Mouse (Mus musculus): ENCODE data around the gene Tef. TPM values are rescaled to one million over a fixed set of nuclear protein-coding genes. Genes with fewer than 3 reads are reported as not detected.
A peak's percentile ranks its signal among the peaks of the same experiment; 100 is the strongest.

Gene Tef
- total RNA-seq, 1 experiment from 2014 or later = 60.3 TPM

DNA sequence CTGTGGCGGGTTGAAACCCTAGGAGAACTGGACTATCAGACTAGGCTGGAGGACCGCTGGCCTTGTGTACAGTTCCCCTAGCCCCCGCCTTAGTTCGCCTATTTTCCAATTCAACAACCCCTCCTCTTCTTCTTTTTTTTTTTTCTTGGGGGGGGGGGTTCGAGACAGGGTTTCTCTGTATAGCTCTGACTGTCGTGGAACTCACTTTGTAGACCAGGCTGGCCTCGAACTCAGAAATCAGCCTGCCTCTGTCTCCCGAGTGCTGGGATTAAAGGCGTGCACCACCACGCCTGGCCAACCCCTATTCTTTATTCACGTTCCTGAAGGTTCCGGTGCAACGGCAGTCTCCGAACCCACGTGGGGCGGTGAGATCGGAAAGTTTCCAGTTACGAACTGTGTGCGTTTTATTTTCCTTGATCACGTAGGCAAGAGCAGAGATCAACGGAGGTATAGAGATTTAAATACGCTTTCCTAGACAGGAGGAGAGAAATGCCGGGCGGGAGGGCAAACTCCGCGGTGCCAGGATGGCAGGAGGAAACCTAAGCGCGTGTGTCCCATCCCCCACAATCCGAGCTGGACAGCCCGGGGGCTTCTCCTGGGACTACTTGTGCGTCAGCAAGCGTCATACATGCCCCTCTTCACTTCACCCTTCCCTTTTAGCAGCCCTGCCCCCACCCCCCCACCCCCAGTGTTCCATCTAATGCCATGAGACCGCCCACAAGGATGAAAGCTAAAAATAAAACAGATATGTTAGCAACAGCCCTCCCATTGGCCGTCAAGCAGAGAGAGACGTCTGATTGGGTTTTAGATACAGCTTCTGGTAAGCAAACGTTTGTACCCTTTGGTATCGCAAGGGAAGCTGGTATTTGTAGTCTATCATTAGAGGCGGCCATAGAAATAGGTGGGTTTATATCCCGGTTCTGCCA lies 57.4 kb downstream of the Tef start:
- ATAC-seq (replicated peaks; ENCODE audit: insufficient number of reproducible peaks, low FRiP score, low TSS enrichment, poor library complexity, severe bottlenecking) = peak; percentile 71

- no peak for ATAC-seq (replicated peaks; ENCODE audit: insufficient number of reproducible peaks, low FRiP score, low TSS enrichment, poor library complexity, severe bottlenecking)
These were observed 58.4 kb downstream of the Tef start for GRCm38 (mm10) chr15:81860471-81861135.

DNA sequence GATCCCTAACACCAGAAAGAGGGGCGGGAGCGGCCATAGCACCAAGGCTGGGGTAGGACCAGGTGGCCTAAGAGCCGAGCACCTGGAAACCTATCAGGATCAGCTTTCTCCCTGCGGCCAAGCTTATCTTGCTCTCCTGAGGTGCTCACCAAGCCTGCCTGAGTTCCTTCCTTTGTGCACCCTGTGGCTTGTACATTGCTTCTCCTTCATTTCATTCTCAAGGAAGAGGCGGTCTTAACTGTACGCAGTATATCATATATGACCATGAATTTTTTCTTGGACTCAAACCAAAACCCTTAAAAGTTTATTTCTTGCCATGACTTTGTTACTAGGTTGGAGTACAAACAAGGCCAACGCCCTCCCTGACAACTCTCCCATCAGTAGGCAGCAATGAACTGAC lies 62.0 kb downstream of the Tef start:
- ATAC-seq (replicated peaks; ENCODE audit: insufficient number of reproducible peaks, low FRiP score, low TSS enrichment, poor library complexity, severe bottlenecking) = no peak

- no peak for ATAC-seq (replicated peaks; ENCODE audit: insufficient number of reproducible peaks, low FRiP score, low TSS enrichment, poor library complexity, severe bottlenecking)
These were observed 67.8 kb downstream of the Tef start for GRCm38 (mm10) chr15:81869985-81870384.

DNA sequence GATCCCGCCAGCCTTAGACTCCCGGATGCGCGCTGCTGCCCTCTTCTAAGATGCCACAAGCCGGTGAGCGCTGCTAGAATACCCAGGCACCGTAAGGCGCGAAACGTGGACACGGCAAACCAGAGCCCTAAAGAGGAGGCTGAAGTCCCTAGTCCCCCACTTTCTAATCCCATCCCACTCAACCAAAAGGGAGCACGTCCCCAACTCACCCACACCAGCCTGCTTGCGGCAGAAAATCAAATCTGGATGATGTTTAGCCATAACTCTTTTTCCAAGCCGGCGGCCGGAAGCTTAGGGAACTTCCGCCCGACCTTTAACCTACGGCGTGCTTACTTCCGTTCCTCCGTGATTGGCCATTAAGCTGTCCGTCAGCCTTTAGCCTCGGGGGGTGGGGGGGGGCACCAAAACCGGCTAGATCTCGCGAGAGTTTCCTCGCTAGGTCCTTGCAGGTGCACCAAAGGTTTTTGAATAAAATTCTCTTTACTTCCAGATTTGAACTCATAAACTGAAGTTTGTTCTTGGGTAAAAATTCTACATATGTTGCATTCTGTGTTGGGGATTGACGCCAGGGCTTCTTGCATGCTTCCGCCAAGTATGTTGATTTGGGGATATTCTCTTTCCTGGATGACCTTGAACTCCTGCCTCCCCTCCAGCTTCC lies 69.5 kb downstream of the Tef start, which contains the start of gene Phf5a:
Gene Phf5a, minus strand, starts transcription at position 308 of the 658 bp plus-strand sequence.
- peak; percentile 86 for ATAC-seq (replicated peaks; ENCODE audit: insufficient number of reproducible peaks, low FRiP score, low TSS enrichment, poor library complexity, severe bottlenecking)

GRCm38 (mm10) chr15:81872262-81873136 lies 70.3 kb downstream of the Tef start, which contains the start of gene Aco2:
Aco2 (plus strand) TSS chr15:81872309.
- peak; percentile 98 for ATAC-seq (replicated peaks; ENCODE audit: insufficient number of reproducible peaks, low FRiP score, low TSS enrichment, poor library complexity, severe bottlenecking)

Other genes with a start within 250 kb of the Tef start
- 62.5 to 122 TPM (median 65.7 TPM) in 3 replicates for gene Ep300, start 217.1 kb upstream of the Tef start, total RNA-seq (2017)
- gene L3mbtl2, start 138.5 kb upstream of the Tef start, total RNA-seq (2017) = 13.0 to 31.2 TPM (median 13.7 TPM) in 3 replicates
- 0.29 TPM in 1 of 3 replicates, not detected in the others for gene Chadl, start 105.1 kb upstream of the Tef start, total RNA-seq (2017)
- gene Zc3h7b, start 57.4 kb upstream of the Tef start, total RNA-seq (2017) = 6.6 to 14.2 TPM (median 7.1 TPM) in 3 replicates
- 37.6 to 62.3 TPM (median 38.3 TPM) in 3 replicates for gene Rangap1, start 56.9 kb upstream of the Tef start, total RNA-seq (2017)
- 27.1 to 48.1 TPM (median 29.4 TPM) in 3 replicates for gene Tob2, start 56.4 kb downstream of the Tef start, total RNA-seq (2017)
- gene Phf5a, start 69.5 kb downstream of the Tef start, total RNA-seq (2017) = 54.7 to 91.7 TPM (median 58.7 TPM) in 3 replicates
- gene Aco2, start 69.9 kb downstream of the Tef start, total RNA-seq (2017) = 103 to 166 TPM (median 150 TPM) in 3 replicates
- 7.9 to 13.7 TPM (median 8.1 TPM) in 3 replicates for gene Polr3h, start 123.8 kb downstream of the Tef start, total RNA-seq (2017)
- 0.19 TPM in 1 of 3 replicates, not detected in the others for gene Csdc2, start 134.3 kb downstream of the Tef start, total RNA-seq (2017)
- gene Pmm1, start 158.5 kb downstream of the Tef start, total RNA-seq (2017) = 6.8 to 24.4 TPM (median 11.1 TPM) in 3 replicates
- gene 1700029P11Rik, start 178.1 kb downstream of the Tef start, total RNA-seq (2017) = not detected in 3 replicates
- 37.3 to 62.6 TPM (median 61.9 TPM) in 3 replicates for gene Xrcc6, start 185.4 kb downstream of the Tef start, total RNA-seq (2017)
- gene Desi1, start 231.4 kb downstream of the Tef start, total RNA-seq (2017) = 3.2 to 7.3 TPM (median 4.8 TPM) in 3 replicates
- 111 to 112 TPM (median 112 TPM) in 3 replicates for gene Snu13, start 245.2 kb downstream of the Tef start, total RNA-seq (2017)

Data from monocyte, adult 5-6 weeks (primary cell).